Mouse (Mus musculus) urinary bladder, postnatal 25 days (tissue): ENCODE measurements around the gene Lmf1.

Source experiments
- DNase-seq: peaks from one replicate; pipeline ENCODE4 v3.0.0; 2022; ENCODE audit warnings: low spot score

The Lmf1 gene

GRCm38 (mm10) chr17:25642032-25642431 lies 63.1 kb downstream of the Lmf1 start:
- peak; percentile 32 for DNase-seq

GRCm38 (mm10) chr17:25643517-25644294 lies 64.8 kb downstream of the Lmf1 start:
- no peak for DNase-seq

- DNase-seq: no peak
These were observed 65.9 kb downstream of the Lmf1 start for GRCm38 (mm10) chr17:25644761-25645160.

GRCm38 (mm10) chr17:25645661-25646060 lies 66.8 kb downstream of the Lmf1 start:
- DNase-seq: no peak

GRCm38 (mm10) chr17:25647901-25648300 lies 69.0 kb downstream of the Lmf1 start:
- no peak for DNase-seq

GRCm38 (mm10) chr17:25648678-25649216 lies 69.9 kb downstream of the Lmf1 start:
- no peak for DNase-seq

GRCm38 (mm10) chr17:25650726-25651125 lies 71.8 kb downstream of the Lmf1 start:
- DNase-seq: no peak

- DNase-seq: no peak
These were observed 73.4 kb downstream of the Lmf1 start for GRCm38 (mm10) chr17:25652272-25652671.

GRCm38 (mm10) chr17:25656142-25656825 lies 77.4 kb downstream of the Lmf1 start:
- no peak for DNase-seq

GRCm38 (mm10) chr17:25656826-25657189 lies 77.9 kb downstream of the Lmf1 start:
- DNase-seq: no peak

GRCm38 (mm10) chr17:25663213-25663835 lies 84.4 kb downstream of the Lmf1 start:
- no peak for DNase-seq

GRCm38 (mm10) chr17:25665485-25665884 lies 86.6 kb downstream of the Lmf1 start:
- no peak for DNase-seq

GRCm38 (mm10) chr17:25665891-25666290 lies 87.0 kb downstream of the Lmf1 start:
- no peak for DNase-seq

- no peak for DNase-seq
These were observed 89.7 kb downstream of the Lmf1 start for GRCm38 (mm10) chr17:25668481-25669055.

- DNase-seq: no peak
These were observed 94.1 kb downstream of the Lmf1 start for GRCm38 (mm10) chr17:25672982-25673381.

GRCm38 (mm10) chr17:25677969-25678368 lies 99.1 kb downstream of the Lmf1 start:
- DNase-seq: no peak

GRCm38 (mm10) chr17:25679818-25680217 lies 100.9 kb downstream of the Lmf1 start:
- no peak for DNase-seq

GRCm38 (mm10) chr17:25681636-25682035 lies 102.8 kb downstream of the Lmf1 start:
- no peak for DNase-seq

GRCm38 (mm10) chr17:25686323-25686722 lies 107.4 kb downstream of the Lmf1 start:
- no peak for DNase-seq

- no peak for DNase-seq
These were observed 110.0 kb downstream of the Lmf1 start for GRCm38 (mm10) chr17:25688922-25689321.

- DNase-seq: no peak
These were observed 117.4 kb downstream of the Lmf1 start for GRCm38 (mm10) chr17:25696263-25696662.

- peak; percentile 67 for DNase-seq
These were observed 119.6 kb downstream of the Lmf1 start for GRCm38 (mm10) chr17:25698446-25698845.
